Mouse (Mus musculus) layer of hippocampus, adult 9-10 months (tissue): Measurements from ENCODE around the gene Unc93a.
"Not testable (repeated sequence)": the region's sequence is repeated elsewhere in the genome, so short reads cannot be mapped to it uniquely, and the experiment has no call there.

Experiments
- DNase-seq: peaks from one replicate; pipeline ENCODE4 v3.0.0; 2022; ENCODE audit warnings: low spot score

Gene Unc93a

GRCm38 (mm10) chr17:13131710-13132109 is at the start of gene Unc93a:
TSS of gene Unc93a (minus strand) at chr17:13131810.
- not testable (repeated sequence) for DNase-seq

- not testable (repeated sequence) for DNase-seq
These were observed 48.9 kb upstream of the Unc93a start for GRCm38 (mm10) chr17:13180491-13180890.

- not testable (repeated sequence) for DNase-seq
These were observed 47.4 kb upstream of the Unc93a start for GRCm38 (mm10) chr17:13179021-13179420.

- DNase-seq, result not testable (repeated sequence)
These were observed 46.2 kb upstream of the Unc93a start for GRCm38 (mm10) chr17:13177796-13178195.

GRCm38 (mm10) chr17:13175609-13176008 is 44.0 kb upstream of the Unc93a start:
- DNase-seq, result not testable (repeated sequence)

- DNase-seq, result not testable (repeated sequence)
These were observed 42.4 kb upstream of the Unc93a start for GRCm38 (mm10) chr17:13174029-13174428.

- DNase-seq, result not testable (repeated sequence)
These were observed 42.0 kb upstream of the Unc93a start for GRCm38 (mm10) chr17:13173578-13173977.

GRCm38 (mm10) chr17:13146128-13146527 is 14.5 kb upstream of the Unc93a start:
- not testable (repeated sequence) for DNase-seq

GRCm38 (mm10) chr17:13144580-13145215 is 13.1 kb upstream of the Unc93a start:
- not testable (repeated sequence) for DNase-seq

GRCm38 (mm10) chr17:13142665-13143064 is 11.1 kb upstream of the Unc93a start:
- not testable (repeated sequence) for DNase-seq

- not testable (repeated sequence) for DNase-seq
These were observed 3.7 kb upstream of the Unc93a start for GRCm38 (mm10) chr17:13135356-13135755.

- DNase-seq, result not testable (repeated sequence)
These were observed 742 bp upstream of the Unc93a start for GRCm38 (mm10) chr17:13132352-13132751.

GRCm38 (mm10) chr17:13129737-13130465 is 1.7 kb downstream of the Unc93a start:
- DNase-seq, result not testable (repeated sequence)

GRCm38 (mm10) chr17:13129324-13129723 is 2.3 kb downstream of the Unc93a start:
- DNase-seq, result not testable (repeated sequence)

GRCm38 (mm10) chr17:13124241-13124640 is 7.4 kb downstream of the Unc93a start:
- not testable (repeated sequence) for DNase-seq

GRCm38 (mm10) chr17:13123308-13124038 is 8.1 kb downstream of the Unc93a start:
- DNase-seq, result not testable (repeated sequence)

GRCm38 (mm10) chr17:13112504-13113291 is 18.9 kb downstream of the Unc93a start:
- not testable (repeated sequence) for DNase-seq

- not testable (repeated sequence) for DNase-seq
These were observed 25.0 kb downstream of the Unc93a start for GRCm38 (mm10) chr17:13106563-13106962.

- not testable (repeated sequence) for DNase-seq
These were observed 38.6 kb downstream of the Unc93a start for GRCm38 (mm10) chr17:13092960-13093359.

GRCm38 (mm10) chr17:13092100-13092764 is 39.4 kb downstream of the Unc93a start:
- not testable (repeated sequence) for DNase-seq

GRCm38 (mm10) chr17:13091510-13091909 is 40.1 kb downstream of the Unc93a start:
- DNase-seq, result not testable (repeated sequence)
